Mouse (Mus musculus) urinary bladder, postnatal 4 days (tissue): Measurements from ENCODE around the gene Cdh6.

Experiments
- DNase-seq, 2 experiments: peaks; one replicate each; pipeline ENCODE4 v3.0.0; 2021 to 2022; ENCODE audit warnings: low spot score in 2 of 2

Cdh6 gene

DNA sequence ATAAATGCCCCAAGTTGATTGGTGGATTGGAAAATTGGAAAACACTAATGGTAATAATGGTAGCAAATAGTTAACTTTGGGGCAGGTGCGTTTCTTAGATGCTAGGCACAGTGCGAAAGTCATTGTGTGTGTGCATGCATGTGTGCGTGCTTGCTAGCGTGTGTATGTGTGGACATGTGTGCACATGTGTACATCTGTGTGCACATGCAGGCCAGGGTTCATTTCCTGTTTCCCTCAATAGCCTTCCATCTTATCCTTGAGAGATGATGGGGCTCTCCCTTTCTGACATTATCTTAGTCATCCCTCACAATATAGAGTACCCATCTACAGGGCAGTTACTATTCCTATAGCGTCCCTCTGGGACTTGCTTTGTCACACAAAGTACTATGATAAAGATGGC lies 17.7 kb downstream of the Cdh6 start:
- no peak for DNase-seq

DNA sequence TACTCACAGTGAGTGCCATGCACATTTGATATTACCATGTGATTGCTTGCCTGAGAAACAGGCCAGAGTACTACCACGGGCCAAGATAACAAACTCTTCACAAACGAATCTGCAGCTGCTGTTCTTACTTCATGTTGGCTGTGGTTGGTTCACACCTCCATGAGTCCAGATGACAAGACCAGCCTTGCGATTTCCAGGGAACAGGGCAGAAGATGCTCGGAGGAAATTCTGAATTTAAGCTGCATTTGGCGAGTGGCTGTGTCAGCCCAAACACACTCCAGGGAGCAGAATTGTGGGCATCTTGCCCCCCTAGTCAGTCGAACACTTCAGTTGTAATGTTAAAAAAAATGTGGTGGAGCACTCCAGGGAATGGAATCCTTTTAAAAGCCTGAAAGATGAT lies 18.1 kb downstream of the Cdh6 start:
- no peak for DNase-seq

DNA sequence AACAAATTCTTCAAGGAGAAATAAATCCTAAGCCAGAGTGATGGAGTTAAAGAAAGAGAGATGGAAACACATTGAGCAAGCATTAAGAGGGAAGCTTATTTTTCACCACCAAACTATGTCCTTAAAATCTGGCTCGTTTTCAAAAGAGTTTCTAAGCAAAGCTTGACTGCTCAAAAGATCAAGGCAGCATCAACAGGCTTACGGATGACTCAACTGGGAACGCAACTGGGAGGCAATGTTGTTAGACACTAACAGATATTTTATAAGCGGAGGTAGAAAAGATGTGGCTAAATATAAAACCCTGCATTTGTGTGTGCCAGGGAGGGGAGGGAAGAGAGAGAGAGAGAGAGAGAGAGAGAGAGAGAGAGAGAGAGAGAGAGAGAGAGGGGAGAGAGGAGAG lies 31.5 kb downstream of the Cdh6 start:
- no peak for DNase-seq

DNA sequence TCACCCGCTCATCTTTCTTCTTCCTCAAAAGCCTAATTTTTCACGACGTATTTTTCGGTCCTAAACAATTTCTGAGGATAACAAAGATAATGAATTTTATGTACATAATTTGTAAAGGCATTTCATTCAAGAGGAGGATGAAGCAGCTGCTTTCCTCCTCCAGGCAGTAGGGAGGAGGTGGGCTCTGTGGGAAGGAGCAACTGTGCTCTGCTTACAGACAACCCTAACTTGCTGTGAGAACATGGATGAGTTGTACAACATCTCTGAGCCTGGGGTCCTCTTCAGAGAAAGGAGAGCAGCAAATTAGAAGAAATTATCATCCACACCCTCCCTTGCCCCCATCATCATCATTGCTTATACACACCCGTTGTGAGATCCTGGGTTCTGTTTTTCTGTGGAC lies 33.8 kb downstream of the Cdh6 start:
- no peak for DNase-seq

DNA sequence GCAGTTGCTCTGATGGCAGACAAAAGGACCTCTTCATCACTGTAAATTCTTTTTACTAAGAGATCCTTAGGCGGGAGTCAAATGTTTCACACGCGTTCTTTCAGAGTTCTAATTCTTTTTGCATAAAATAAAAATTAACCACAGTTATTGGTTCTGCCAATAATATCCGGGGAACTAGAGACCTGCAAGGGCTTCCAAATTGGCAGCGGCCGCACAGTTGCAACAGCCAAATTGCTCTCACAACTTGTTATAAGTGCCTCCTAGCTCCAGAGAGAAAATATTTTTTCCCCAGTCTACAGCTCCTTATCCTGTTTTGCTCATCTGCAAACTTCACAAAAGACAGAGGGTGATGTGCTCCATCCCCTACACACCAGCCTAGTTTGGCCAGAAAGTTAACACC lies 36.3 kb downstream of the Cdh6 start:
- DNase-seq, result no peak

DNA sequence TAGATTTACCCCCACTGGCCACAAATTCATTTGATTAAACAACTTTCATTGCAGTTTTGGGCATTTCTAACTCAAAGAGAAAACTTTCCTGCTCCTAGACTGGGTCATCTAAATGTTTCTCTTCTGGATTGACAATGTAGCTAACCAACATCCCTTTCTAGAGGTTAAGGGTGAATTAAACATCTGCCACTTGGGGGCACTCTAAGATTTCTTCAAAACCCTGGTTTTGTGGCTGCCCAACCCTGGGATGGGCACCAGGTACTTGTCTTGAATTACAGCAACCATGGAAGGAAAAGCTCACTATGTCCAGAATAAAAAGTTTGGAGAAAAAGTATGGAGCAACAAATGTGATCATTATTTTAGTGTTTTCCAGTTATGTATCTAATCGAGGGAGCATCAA lies 39.4 kb downstream of the Cdh6 start:
- DNase-seq, result no peak

DNA sequence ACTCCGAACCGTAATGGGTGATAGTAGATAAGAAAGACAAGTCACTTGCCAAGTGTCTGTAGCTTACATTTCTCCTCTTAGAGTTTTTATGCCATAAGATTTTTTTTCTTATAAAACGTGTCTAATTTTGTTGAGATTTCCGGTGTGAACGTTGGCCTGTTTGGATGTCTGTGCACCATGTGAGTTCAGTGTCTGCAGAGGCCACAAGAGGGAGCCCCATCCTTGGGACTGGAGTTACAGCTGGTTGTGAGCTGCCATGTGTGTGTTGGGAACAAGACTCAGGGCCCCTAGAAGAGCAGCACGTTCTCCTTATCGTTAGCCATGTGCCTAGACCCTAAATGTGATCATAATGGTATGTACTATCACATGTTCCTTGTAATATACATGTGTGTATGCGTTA lies 40.1 kb downstream of the Cdh6 start:
- no peak for DNase-seq

DNA sequence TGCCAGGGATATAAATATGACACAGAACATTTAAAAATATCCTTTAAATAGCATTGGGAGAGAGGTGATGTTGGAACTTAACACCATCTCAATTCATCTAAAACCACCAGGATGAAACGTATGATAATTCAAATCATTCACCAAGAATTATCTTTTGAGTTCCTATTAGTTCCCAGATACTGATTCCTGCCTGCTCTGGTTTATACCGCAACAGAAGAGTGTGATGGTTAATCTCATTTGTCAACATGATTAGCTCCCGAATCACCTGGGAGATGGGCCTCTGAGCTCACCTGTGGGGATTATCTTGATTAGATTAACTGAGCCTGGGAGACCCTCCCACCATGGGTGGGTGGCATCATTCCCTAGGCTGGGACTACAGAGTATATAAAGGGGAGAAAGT lies 41.0 kb downstream of the Cdh6 start:
- DNase-seq, result no peak

DNA sequence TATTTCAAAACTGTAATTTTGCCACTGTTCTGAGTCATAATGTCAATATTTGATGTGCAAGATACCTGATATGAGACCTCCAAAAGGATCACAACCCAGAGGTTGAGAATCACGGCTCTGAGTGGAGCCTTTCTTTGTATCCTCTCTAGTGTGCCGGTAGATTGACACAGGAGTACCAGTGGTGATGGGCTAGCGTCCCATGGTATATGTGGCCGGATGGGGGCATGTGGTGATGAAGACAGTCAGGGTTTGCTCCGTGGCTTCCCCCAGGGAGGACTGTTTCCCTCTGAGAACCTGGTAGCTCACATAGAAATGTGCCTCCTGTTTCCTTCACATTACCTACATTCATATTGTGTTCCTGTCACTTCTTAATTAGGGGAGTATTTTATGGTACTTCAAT lies 43.2 kb downstream of the Cdh6 start:
- DNase-seq, result no peak

DNA sequence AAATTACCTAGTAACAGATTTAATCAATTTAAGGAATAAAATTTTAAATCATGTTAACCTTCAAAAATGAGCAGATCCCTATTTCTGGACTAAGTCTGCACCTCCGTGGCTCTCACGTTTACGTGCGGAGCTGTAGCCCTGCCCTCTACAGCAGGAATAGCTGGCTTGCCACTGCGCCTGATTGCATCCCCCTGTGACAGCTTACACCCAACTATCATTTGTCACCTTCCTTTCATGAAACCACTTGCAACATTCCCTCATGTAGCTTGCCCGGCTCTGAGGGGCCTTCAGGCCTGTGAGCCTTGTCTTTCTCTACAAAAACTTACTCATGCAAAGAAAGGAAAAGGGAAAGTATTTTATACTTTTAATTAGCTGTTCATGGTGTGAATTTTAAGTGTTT lies 73.1 kb downstream of the Cdh6 start:
- no peak for DNase-seq

DNA sequence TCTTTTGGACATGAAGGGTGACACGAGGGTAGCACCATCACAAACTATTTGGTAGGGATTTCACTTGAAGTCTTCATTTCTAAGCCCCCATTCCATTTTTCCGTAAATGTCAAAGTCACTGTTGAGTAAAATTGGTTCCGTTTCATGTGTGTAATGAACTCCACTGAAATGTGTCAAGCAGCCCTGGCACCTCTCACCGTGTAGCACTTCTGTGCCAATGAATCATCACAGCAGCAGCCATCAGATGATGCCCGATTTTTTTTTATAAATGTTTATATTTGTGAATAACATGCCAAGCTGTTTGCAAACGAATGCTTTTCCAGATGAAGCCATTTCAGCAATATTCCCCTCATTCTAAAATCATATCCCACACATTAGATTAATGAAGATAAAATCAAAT lies 75.6 kb downstream of the Cdh6 start:
- DNase-seq, result no peak

DNA sequence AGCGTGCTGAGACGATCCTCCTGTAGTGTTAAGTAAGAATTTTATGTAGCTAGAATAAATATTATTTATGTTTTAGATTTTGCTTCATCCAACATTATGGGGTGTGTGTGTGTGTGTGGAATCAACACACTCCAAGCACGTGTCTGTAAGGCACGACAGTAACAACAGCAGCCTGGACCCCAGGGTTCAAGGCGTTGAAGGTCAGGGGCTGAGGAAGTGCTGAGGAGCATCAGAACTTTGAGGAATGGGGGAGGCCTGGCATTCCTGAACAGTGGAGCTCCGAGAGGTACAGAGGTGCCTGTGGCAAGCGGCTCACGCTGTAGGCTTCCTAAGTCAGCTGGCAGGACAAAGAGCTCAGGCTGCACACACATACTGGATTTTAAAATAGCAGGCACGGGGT lies 78.1 kb downstream of the Cdh6 start:
- DNase-seq, result no peak

DNA sequence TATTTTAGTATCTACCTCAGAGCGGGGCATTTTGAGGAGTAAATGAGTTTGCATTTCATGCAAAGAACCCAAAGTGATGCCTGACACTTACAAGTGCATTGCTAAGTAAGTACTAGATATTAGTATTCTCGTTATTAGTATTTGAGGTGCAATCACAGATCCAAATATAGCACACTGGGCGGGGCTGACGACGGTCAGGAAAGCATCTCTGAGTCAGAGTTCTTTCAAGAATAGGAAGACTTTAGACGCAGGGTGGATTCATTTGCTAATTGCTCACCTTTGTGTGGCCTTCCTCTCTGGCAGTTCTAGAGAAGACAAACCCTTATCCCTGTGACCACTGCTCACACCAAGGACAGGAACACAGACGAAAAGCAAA lies 78.6 kb downstream of the Cdh6 start:
- DNase-seq, result no peak

DNA sequence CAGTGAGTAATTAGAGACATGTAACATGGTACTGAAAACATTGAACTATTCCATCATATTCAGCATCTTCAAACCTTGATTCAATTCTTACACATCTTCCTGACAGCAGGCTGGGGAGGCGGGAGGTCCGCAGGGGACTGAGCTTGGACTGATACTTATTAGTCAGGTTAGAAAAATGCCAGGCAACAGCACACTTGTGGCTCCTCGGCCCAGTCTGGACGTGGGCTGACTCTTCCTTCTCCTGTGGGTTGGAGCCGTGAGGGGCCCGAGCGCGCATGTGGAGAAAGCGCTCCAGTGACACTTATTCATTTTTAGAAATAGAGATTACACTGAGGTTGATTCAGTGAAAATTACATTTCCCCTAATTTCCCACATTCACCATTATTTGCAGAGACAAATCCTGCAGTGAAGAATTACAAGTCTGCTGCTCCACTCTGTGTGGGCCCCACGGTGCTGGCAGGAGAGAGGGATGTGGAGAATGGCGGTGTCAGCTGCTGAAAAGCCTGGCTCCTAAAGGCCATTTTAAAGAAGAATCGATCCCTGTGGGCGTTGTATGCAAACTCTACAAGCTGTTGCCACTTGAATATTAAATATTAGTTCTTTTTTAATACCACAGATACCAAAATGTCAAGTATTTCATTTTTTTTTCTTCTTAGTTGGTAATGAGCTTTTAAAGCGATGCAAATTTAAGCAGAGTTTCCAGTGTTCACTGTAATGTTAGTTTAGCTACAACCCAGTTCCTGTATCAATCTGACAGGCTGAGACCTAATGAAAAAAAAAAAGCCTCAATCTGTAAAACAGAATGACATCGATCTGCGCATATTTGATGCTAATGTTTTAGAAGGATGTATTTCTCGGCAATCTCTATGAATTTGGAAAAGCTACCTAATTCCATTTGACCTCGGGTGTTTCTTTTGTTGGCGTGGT lies 79.3 kb downstream of the Cdh6 start:
- no peak for DNase-seq

DNA sequence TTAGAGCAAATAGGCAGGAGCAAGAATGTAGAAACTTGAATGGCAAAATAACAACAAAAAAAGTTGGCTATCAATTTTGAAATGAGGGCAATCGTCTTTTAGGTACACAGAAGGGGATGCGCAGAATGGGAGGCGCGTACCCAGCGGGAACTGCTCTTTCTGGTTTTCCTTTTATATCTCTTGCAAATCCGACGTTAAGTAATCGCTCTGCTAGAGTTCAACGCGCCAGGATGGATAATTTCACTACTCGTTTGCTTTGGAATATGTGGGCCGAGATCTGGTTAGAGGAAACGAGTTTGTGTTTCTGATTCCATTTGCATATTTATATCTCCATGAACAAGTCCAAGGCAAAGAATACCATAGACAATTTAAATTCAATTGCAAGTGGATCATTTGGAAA lies 81.4 kb downstream of the Cdh6 start:
- no peak for DNase-seq

DNA sequence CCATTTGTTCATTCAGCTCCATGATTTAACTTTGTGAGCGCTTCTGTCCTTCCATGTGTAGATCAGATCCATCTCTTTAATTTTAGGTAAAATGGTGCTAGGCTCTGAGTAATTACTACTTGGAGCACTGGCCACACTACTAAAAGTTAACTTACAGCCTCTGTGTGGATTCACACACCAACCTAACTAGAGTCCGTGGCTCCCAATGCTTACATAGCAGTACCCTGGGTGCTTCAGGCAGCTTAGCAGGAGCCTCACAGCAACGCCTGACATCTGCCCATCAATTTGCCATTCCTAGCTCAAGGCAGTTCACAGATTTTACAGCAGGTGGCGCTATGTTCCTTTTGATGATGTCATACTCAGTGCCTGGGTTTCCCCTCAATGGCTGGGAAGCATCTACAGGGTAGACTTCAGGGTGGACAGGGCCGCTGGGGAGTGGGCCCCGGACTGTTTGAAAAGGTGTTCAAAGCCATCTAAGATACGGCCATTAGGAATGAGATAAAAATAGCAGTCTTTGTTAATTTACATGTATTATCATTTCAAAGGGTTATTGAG lies 84.9 kb downstream of the Cdh6 start:
- DNase-seq, result no peak

DNA sequence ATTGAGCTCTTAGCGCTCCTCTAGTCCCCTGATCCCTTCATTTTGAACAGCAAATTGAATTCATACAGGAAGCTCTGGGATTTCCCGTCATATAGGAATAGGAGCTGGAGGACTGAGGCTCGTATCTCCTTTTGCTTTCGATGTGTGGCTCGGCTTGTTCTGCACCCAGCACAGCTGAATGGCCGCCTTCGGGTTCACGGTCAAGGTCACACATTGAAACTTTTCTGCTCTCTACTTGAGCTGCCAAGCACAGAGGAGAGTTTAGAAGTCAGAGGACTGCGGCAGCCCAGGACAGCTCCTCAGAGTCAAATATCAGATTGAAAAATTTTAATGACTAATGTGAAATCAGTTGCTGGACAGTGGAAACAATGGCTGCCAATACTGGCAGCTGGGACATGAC lies 88.7 kb downstream of the Cdh6 start:
- no peak for DNase-seq

DNA sequence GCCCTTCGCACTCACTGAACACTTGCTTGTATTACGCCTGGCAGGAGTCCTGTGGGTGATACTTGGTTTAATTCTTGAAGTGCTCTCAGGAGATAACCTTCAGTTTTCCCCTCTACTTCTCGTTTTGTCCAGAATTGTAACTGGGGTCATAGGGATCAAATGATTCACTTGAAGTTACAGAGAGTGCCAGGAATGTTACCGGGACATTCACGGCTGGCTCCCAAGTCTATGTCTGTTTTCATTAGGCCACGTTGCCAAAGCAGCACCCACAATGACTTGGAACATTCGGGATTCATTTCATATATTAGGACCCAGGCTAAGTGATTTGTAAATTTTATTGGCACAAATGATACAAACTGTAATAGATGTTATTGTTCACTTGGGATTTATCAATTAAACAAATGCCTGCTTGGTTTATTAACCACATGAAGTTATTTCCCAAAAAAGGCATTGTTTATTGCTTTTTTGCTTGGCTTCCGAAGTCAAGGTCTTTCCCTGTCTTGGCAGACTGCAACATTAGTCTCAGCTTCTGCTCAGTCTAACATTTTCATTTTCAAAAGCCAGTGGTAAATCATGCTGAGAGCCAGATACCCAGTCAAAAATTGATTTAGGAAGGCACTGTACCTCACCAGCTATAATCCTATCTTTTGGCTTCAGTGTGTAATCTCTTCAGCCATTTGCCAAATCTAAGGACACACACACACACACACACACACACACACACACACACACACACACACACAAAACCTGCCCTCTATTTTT lies 96.4 kb downstream of the Cdh6 start:
- no peak for DNase-seq

DNA sequence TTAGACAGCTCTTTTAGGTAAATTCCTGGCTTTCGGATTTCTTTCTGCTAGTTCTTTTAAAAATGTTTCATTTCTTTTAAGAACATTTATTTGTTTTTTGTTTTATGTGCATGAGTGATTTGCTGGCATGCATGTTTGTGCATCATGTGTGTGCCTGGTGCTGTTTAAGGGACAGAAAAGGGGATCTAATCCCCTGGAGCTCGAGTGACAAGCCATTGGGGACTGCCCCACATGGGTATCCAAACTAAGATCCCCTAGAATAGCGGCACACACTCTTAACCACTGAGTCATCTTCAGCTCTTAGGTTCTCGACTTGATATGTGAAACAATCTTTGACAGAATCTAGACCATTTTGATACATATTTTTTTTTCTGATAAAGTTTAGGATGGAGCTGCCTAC lies 99.4 kb downstream of the Cdh6 start:
- no peak for DNase-seq

DNA sequence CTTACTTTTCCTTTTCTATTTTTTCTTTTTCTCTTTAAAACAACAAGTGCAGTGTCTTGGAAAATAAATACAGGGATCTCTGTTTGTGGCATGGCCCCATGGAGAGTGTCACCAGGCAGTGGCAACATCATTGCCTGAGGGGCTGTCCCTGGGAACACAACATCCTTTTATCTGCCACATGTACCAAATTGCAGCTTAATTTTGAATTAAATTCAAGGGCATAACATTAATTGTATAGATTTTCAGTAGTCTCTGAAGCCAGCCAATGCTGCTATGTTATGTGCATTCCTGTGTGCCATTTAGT lies 105.3 kb downstream of the Cdh6 start:
- DNase-seq, result no peak

DNA sequence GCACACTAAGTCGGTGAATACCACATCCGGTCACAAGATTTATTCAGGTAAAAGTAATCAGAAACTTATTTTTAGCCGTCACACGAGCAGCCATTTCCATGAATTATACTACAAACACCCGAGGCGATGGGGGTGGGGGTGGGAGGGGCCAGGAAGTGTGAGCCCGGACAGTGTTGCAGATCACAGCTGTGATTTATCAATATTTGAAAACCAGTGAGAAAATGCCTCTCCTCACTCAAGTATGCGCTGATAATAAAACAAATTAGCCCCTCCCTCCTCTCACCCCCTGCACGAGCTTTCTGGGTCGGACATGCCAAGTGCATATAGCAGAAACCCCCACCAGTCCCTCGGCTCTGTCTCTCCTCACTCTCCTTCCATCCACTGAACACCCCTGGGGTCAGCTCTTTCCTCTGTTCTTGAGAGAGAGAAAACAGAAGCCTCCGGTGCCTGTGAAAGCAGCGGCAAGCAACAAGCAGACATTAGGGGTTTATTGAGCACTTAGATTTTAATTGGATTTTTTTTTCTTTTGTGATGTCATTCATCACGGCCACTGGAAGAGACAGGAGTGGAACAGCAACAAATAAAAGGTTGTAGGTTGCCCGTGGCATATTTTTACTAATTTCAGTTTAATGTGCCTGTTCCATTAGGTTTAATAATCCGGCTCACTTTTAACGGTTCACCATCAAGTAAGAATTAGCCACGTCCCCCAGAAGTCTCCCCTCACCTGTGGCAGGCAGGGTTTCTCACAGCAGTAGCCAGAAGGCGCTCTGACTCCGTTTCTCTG lies 105.9 kb downstream of the Cdh6 start:
- no peak for DNase-seq

DNA sequence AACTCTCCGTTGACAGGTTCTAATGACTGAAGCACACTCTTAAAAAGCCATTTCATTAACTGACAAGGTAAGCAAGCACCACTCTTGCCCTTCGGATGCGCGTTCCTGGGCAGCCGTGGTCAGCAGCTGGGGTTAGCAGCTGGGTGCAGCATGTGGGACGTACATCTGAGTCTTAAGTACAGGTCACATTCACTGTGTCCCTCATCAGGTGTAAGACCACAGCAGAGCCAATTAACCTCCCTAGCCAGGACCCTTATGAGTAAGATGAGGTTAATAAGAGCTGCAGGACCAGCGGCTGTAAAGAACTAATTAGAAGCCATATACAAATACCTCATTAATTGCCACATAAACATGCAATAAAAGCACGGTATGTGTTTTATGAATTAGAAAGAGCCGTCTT lies 106.7 kb downstream of the Cdh6 start:
- DNase-seq, result no peak
